Mouse (Mus musculus): ENCODE data around the gene Gpr63. TPM values are rescaled to one million over a fixed set of nuclear protein-coding genes. Genes with fewer than 3 reads are reported as not detected.

The Gpr63 gene
- total and polyA plus RNA-seq, 3 experiments, result not detected

DNA sequence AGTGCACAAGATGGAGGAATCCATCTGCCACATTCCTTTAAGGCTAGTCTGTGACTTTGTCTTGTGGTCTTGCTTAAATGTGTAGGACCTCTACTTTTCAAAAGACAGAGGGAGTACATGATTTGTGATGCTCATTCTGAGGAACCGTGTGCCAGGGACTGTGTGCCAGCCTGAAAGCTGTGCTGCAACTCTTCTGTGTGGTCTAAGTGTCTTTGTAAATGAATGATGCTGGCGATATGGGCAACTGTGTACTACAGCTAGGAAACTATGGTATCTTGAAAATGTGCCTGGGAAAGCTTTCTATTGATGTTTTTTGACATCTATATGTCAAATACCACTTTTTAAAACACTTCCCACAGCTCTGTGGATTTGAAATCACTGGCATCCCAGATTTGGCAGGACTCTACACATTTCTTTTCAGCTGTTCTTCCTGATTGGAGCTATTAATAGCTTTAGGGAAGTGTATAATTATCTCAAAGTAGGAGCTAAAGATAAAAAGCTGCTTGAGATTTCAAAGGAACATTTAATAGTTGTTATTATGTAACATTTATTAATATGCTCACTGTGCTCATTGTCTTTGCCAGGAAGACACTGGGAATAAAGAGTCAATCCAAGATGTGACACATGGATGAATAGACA lies 48.9 kb downstream of the Gpr63 start:
- no peaks in the 10 kb centered on the region for H3K79me2 ChIP-seq (replicated peaks; ENCODE audit: control insufficient read depth, extremely low read depth, insufficient read depth, poor library complexity, severe bottlenecking)
- in situ Hi-C loops (cut with MboI; ENCODE audit: low pct_ligation_motif_present, low pct_unique_long_range_greater_than_20kb, low sequenced_read_pairs) (no loop called here), dilution Hi-C loops (cut with MboI; ENCODE audit: extremely low pct_ligation_motif_present, extremely low pct_unique_long_range_greater_than_20kb, low sequenced_read_pairs) (no loop called here)
- no peak overlapping the region for H3K9ac ChIP-seq (ENCODE audit: insufficient read depth, low read depth)
- no peak overlapping the region for H3K4me3 ChIP-seq (replicated peaks in 1 of 3; ENCODE audit: low read depth in 2 of 3, low read length in 2 of 3, poor library complexity in 1 of 3)
- H3K4me1 ChIP-seq (ENCODE audit: control insufficient read depth in 1 of 2, insufficient read depth in 2 of 2), result no peaks in the 10 kb centered on the region
- DNase-seq (ENCODE audit: extremely low read depth), result no peak
- H3K27me3 ChIP-seq (replicated peaks), result no peaks in the 10 kb centered on the region
- no peaks in the 10 kb centered on the region for H3K36me3 ChIP-seq (replicated peaks in 1 of 2; ENCODE audit: control insufficient read depth in 1 of 2, insufficient read depth in 1 of 2, low read length in 1 of 2)
- no peaks in the 10 kb centered on the region for H3K9me3 ChIP-seq (replicated peaks; ENCODE audit: low read length)
- no peak for TF ChIP-seq TCF12 (IDR thresholded peaks at IDR 0.05; ENCODE audit: low read depth, low read length)
- TF ChIP-seq ZC3H11A (IDR thresholded peaks at IDR 0.05; ENCODE audit: low read depth, low read length), result no peak
- TF ChIP-seq MEF2A (IDR thresholded peaks at IDR 0.05; ENCODE audit: borderline replicate concordance, low read depth, low read length), result no peak
- TF ChIP-seq MYC (IDR thresholded peaks at IDR 0.05; ENCODE audit: low read depth, low read length), result no peak
- TF ChIP-seq MXI1 (IDR thresholded peaks at IDR 0.05; ENCODE audit: low read depth, low read length), result no peak
- no peak for TF ChIP-seq EP300 (IDR thresholded peaks at IDR 0.05; ENCODE audit: low read length)
- TF ChIP-seq NRF1 (IDR thresholded peaks at IDR 0.05; ENCODE audit: low read depth, low read length), result no peak
- TF ChIP-seq ETS1 (conservative IDR thresholded peaks at IDR 0.05; ENCODE audit: low read depth, low read length), result no peak
- TF ChIP-seq BHLHE40 (IDR thresholded peaks at IDR 0.05; ENCODE audit: low read depth, low read length), result no peak
- TF ChIP-seq RCOR1 (conservative IDR thresholded peaks at IDR 0.05; ENCODE audit: low read depth, low read length), result no peak
- no peak for TF ChIP-seq ZKSCAN1 (IDR thresholded peaks at IDR 0.05; ENCODE audit: borderline replicate concordance, low read depth, low read length)
- no peak overlapping the region for H3K4me2 ChIP-seq (ENCODE audit: insufficient read depth, low read depth, poor library complexity, severe bottlenecking)
- no peak overlapping the region for H3K27ac ChIP-seq (ENCODE audit: insufficient read depth, low read depth)

DNA sequence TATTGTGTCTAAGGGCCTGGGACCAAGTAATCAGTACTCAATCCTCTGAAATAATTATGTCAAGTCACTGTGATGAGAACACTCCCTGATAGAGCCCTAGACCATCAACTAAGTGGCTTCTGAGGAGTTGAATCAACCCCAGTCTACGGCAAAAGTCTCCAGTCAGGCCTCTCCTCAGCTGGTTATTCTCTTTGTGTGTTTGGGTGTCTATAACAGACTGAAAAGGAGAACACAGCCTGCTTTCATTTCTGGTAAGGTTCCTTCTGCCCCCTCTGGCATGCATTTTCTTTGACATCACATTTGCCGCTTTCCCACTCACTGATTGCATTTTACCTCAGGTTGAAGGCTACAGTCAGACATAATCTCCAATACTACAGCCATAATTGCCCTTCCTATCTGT lies 62.0 kb downstream of the Gpr63 start:
- no peak overlapping the region for H3K27ac ChIP-seq (ENCODE audit: insufficient read depth, low read depth)
- no peaks in the 10 kb centered on the region for H3K4me1 ChIP-seq (ENCODE audit: control insufficient read depth in 1 of 2, insufficient read depth in 2 of 2)
- no peak overlapping the region for H3K4me3 ChIP-seq (replicated peaks in 1 of 3; ENCODE audit: low read depth in 2 of 3, low read length in 2 of 3, poor library complexity in 1 of 3)
- H3K36me3 ChIP-seq (replicated peaks in 1 of 2; ENCODE audit: control insufficient read depth in 1 of 2, insufficient read depth in 1 of 2, low read length in 1 of 2), result no peaks in the 10 kb centered on the region
- H3K9ac ChIP-seq (ENCODE audit: insufficient read depth, low read depth), result no peak overlapping the region
- H3K27me3 ChIP-seq (replicated peaks), result no peaks in the 10 kb centered on the region
- dilution Hi-C loops (cut with MboI; ENCODE audit: extremely low pct_ligation_motif_present, extremely low pct_unique_long_range_greater_than_20kb, low sequenced_read_pairs), result no loop called here
- TF ChIP-seq TBP (conservative IDR thresholded peaks at IDR 0.05; ENCODE audit: low read depth, low read length) (no peak), ELF1 (IDR thresholded peaks at IDR 0.05; ENCODE audit: low read depth, low read length) (no peak), SIN3A (IDR thresholded peaks at IDR 0.05; ENCODE audit: low read length) (no peak), BHLHE40 (IDR thresholded peaks at IDR 0.05; ENCODE audit: low read depth, low read length) (no peak), POLR2A (IDR thresholded peaks at IDR 0.05; ENCODE audit: low read depth, low read length) (no peak), MEF2A (IDR thresholded peaks at IDR 0.05; ENCODE audit: borderline replicate concordance, low read depth, low read length) (no peak), ETS1 (conservative IDR thresholded peaks at IDR 0.05; ENCODE audit: low read depth, low read length) (no peak), CHD1 (IDR thresholded peaks at IDR 0.05; ENCODE audit: low read depth, low read length) (no peak), IRF4 (IDR thresholded peaks at IDR 0.05; ENCODE audit: low read depth, low read length) (no peak), USF2 (conservative IDR thresholded peaks at IDR 0.05; ENCODE audit: low read depth, low read length) (no peak)
- DNase-seq (ENCODE audit: extremely low read depth), result no peak
- no peaks in the 10 kb centered on the region for H3K9me3 ChIP-seq (replicated peaks; ENCODE audit: low read length)
- no peaks in the 10 kb centered on the region for H3K79me2 ChIP-seq (replicated peaks; ENCODE audit: control insufficient read depth, extremely low read depth, insufficient read depth, poor library complexity, severe bottlenecking)
- in situ Hi-C loops (cut with MboI; ENCODE audit: low pct_ligation_motif_present, low pct_unique_long_range_greater_than_20kb, low sequenced_read_pairs), result no loop called here
- no peak overlapping the region for H3K4me2 ChIP-seq (ENCODE audit: insufficient read depth, low read depth, poor library complexity, severe bottlenecking)

Data from CH12.LX (cell line).